12 mouse cellular contexts compared by ENCODE assay signal in the genomic region with DNA sequence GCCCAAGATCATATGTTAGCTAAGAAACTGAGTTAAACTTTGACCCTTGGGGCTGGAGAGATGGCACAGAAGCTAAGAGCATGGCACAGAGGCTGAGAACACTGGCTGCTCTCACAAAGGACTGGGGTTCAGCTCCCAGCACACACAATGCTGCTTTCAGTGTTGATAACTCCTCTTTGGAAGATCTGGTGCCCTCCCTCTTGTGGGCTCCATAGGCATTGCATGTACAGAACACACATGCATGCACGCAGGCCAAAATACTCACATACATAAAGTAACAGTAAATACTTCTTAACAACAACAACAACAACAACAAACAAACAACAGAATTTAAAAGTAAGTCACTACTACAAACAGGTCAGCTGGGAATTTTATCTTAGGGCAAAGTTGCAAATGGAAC.
DNase-seq lines count a peak whose midpoint lies in the region; ATAC-seq and TF ChIP-seq lines count a peak whose summit lies in the region.
"Had no signal": no experiment of that assay in that cellular context is flagged by ENCODE, and none has a peak within 500 bp of the region (broad histone marks: within the 10 kb centered on the region; RNA-seq: fewer than 3 reads in every experiment).

No protein-coding gene starts in this region.

- peak; percentile 49 for TF ChIP-seq CTCF in intestine, postnatal 0 days (IDR thresholded peaks at IDR 0.05; ENCODE audit: low read depth)
- TF ChIP-seq CTCF in midbrain, postnatal 0 days (IDR thresholded peaks at IDR 0.05): peak; percentile 44
- peak; percentile 60 for TF ChIP-seq CTCF in stomach, postnatal 0 days (IDR thresholded peaks at IDR 0.05; ENCODE audit: low read depth)

- WGBS in intestine, postnatal 0 days: 87% methylated on average over 1 of the region's 1 CpGs
- 81% methylated on average over 1 of the region's 1 CpGs for WGBS in intestine, embryonic 15.5 days
- WGBS in midbrain, postnatal 0 days: 86% methylated on average over 1 of the region's 1 CpGs
- 96% methylated on average over 1 of the region's 1 CpGs for WGBS in midbrain, embryonic 15.5 days
- 92% methylated on average over 1 of the region's 1 CpGs for WGBS in stomach, postnatal 0 days

- no peak overlapping the region for H3K9ac ChIP-seq in intestine, postnatal 0 days (ENCODE audit: low read depth, low read length)
- H3K9ac ChIP-seq in intestine, embryonic 15.5 days: no peak overlapping the region
- no peak overlapping the region for H3K9ac ChIP-seq in midbrain, postnatal 0 days (replicated peaks; ENCODE audit: low read length, poor library complexity, severe bottlenecking)
- no peak overlapping the region for H3K9ac ChIP-seq in midbrain, embryonic 15.5 days
- H3K9ac ChIP-seq in stomach, postnatal 0 days (ENCODE audit: low read length): no peak overlapping the region
- H3K9ac ChIP-seq: forebrain, embryonic 12.5 days; limb, embryonic 13.5 days had no signal

- TF ChIP-seq EP300 in stomach, postnatal 0 days (optimal IDR thresholded peaks at IDR 0.05): no peak

- H3K4me3 ChIP-seq in intestine, postnatal 0 days (ENCODE audit: low read depth, low read length): no peak overlapping the region
- no peak overlapping the region for H3K4me3 ChIP-seq in intestine, embryonic 15.5 days (replicated peaks)
- H3K4me3 ChIP-seq in midbrain, postnatal 0 days (ENCODE audit: low read depth, low read length): no peak overlapping the region
- H3K4me3 ChIP-seq in midbrain, embryonic 15.5 days: no peak overlapping the region
- H3K4me3 ChIP-seq in stomach, postnatal 0 days (ENCODE audit: low read depth, low read length): no peak overlapping the region
- H3K4me3 ChIP-seq: forebrain, embryonic 12.5 days; limb, embryonic 13.5 days; midbrain, embryonic 10.5 days had no signal

- no peaks in the 10 kb centered on the region for H3K36me3 ChIP-seq in intestine, postnatal 0 days (ENCODE audit: control insufficient read depth, insufficient read depth)
- H3K36me3 ChIP-seq in intestine, embryonic 15.5 days: no peaks in the 10 kb centered on the region
- no peaks in the 10 kb centered on the region for H3K36me3 ChIP-seq in midbrain, postnatal 0 days (ENCODE audit: insufficient read depth, low read length)
- H3K36me3 ChIP-seq in midbrain, embryonic 15.5 days (replicated peaks): no peaks in the 10 kb centered on the region
- H3K36me3 ChIP-seq in stomach, postnatal 0 days (ENCODE audit: control insufficient read depth, insufficient read depth, low read length): no peaks in the 10 kb centered on the region
- H3K36me3 ChIP-seq: forebrain, embryonic 12.5 days; limb, embryonic 13.5 days; midbrain, embryonic 10.5 days had no signal

- H3K9me3 ChIP-seq in intestine, postnatal 0 days (ENCODE audit: control insufficient read depth): no peaks in the 10 kb centered on the region
- H3K9me3 ChIP-seq in intestine, embryonic 15.5 days: no peaks in the 10 kb centered on the region
- no peaks in the 10 kb centered on the region for H3K9me3 ChIP-seq in midbrain, postnatal 0 days (ENCODE audit: low read length)
- no peaks in the 10 kb centered on the region for H3K9me3 ChIP-seq in midbrain, embryonic 15.5 days
- H3K9me3 ChIP-seq in stomach, postnatal 0 days (ENCODE audit: control insufficient read depth, low read length): no peaks in the 10 kb centered on the region
- H3K9me3 ChIP-seq: forebrain, embryonic 12.5 days; limb, embryonic 13.5 days; midbrain, embryonic 10.5 days had no signal

- no peaks in the 10 kb centered on the region for H3K4me1 ChIP-seq in intestine, postnatal 0 days (replicated peaks; ENCODE audit: control insufficient read depth, insufficient read depth, low read length)
- no peaks in the 10 kb centered on the region for H3K4me1 ChIP-seq in intestine, embryonic 15.5 days (replicated peaks)
- H3K4me1 ChIP-seq in midbrain, postnatal 0 days (ENCODE audit: insufficient read depth, low read length): no peaks in the 10 kb centered on the region
- H3K4me1 ChIP-seq in midbrain, embryonic 15.5 days: peaks cover 10% of the 10 kb centered on the region; the same call in 1 of the 2 replicates
- H3K4me1 ChIP-seq in stomach, postnatal 0 days (replicated peaks; ENCODE audit: control insufficient read depth, insufficient read depth): no peaks in the 10 kb centered on the region
- H3K4me1 ChIP-seq: limb, embryonic 13.5 days had no signal

- DNase-seq in midbrain, postnatal 0 days (ENCODE audit: low spot score): no peak
- peak; percentile 1 for DNase-seq in brain, adult 2 months (ENCODE audit: low read depth, low spot score)
- no peak for DNase-seq in stomach, postnatal 0 days (ENCODE audit: low spot score)
- DNase-seq in urinary bladder, postnatal 25 days (ENCODE audit: low spot score): no peak
- DNase-seq: gastrocnemius, postnatal 36 days; spleen, adult 18-20 months had no signal

- H3K27me3 ChIP-seq in intestine, postnatal 0 days (replicated peaks; ENCODE audit: control insufficient read depth, insufficient read depth, low read length): no peaks in the 10 kb centered on the region
- H3K27me3 ChIP-seq in intestine, embryonic 15.5 days (replicated peaks): no peaks in the 10 kb centered on the region
- H3K27me3 ChIP-seq in midbrain, postnatal 0 days (ENCODE audit: insufficient read depth, low read length): peaks cover 10% of the 10 kb centered on the region; the same call in 1 of the 2 replicates
- H3K27me3 ChIP-seq in midbrain, embryonic 15.5 days (replicated peaks): peaks cover 46% of the 10 kb centered on the region
- no peaks in the 10 kb centered on the region for H3K27me3 ChIP-seq in stomach, postnatal 0 days (ENCODE audit: control insufficient read depth, insufficient read depth, low read length)
- H3K27me3 ChIP-seq: limb, embryonic 13.5 days had no signal

- no peak overlapping the region for H3K27ac ChIP-seq in intestine, postnatal 0 days (ENCODE audit: low read depth, low read length)
- H3K27ac ChIP-seq in intestine, embryonic 15.5 days: no peak overlapping the region
- no peak overlapping the region for H3K27ac ChIP-seq in midbrain, postnatal 0 days (ENCODE audit: low read depth, low read length)
- no peak overlapping the region for H3K27ac ChIP-seq in midbrain, embryonic 15.5 days
- H3K27ac ChIP-seq in stomach, postnatal 0 days (replicated peaks): no peak overlapping the region
- H3K27ac ChIP-seq: forebrain, embryonic 12.5 days; limb, embryonic 13.5 days; midbrain, embryonic 10.5 days had no signal

- ATAC-seq in intestine, postnatal 0 days: no peak
- no peak for ATAC-seq in intestine, embryonic 15.5 days
- no peak for ATAC-seq in midbrain, postnatal 0 days (ENCODE audit: low FRiP score)
- no peak for ATAC-seq in midbrain, embryonic 15.5 days (replicated peaks)
- no peak for ATAC-seq in stomach, postnatal 0 days (ENCODE audit: low FRiP score, low TSS enrichment)

- no peak overlapping the region for H3K4me2 ChIP-seq in intestine, postnatal 0 days (replicated peaks; ENCODE audit: low read depth)
- H3K4me2 ChIP-seq in intestine, embryonic 15.5 days (replicated peaks): no peak overlapping the region
- H3K4me2 ChIP-seq in midbrain, postnatal 0 days (ENCODE audit: low read depth, low read length, poor library complexity, severe bottlenecking): no peak overlapping the region
- H3K4me2 ChIP-seq in midbrain, embryonic 15.5 days: no peak overlapping the region
- no peak overlapping the region for H3K4me2 ChIP-seq in stomach, postnatal 0 days (replicated peaks; ENCODE audit: low read depth)
- H3K4me2 ChIP-seq: forebrain, embryonic 12.5 days; limb, embryonic 13.5 days had no signal
